Mouse (Mus musculus) urinary bladder, postnatal 36 days (tissue): ENCODE measurements around the gene H2-T22.
"Not testable (repeated sequence)": the region's sequence is repeated elsewhere in the genome, so short reads cannot be mapped to it uniquely, and the experiment has no call there.

ENCODE experiments used
- DNase-seq, 2 experiments: peaks; one replicate each; pipeline ENCODE4 v3.0.0; 2022; ENCODE audit warnings: low spot score in 2 of 2, mixed read lengths in 1 of 2

Gene H2-T22

GRCm38 (mm10) chr17:36042610-36043169 is at the start of gene H2-T22, which contains the start of gene Gm6034:
H2-T22 (minus strand) TSS chr17:36042747.
Gm6034 (plus strand) TSS chr17:36042961.
- peak; percentile 62 to 74 for DNase-seq

- DNase-seq = not testable (repeated sequence)
These were observed 49.4 kb upstream of the H2-T22 start for GRCm38 (mm10) chr17:36091933-36092332.

- DNase-seq = not testable (repeated sequence)
These were observed 43.4 kb upstream of the H2-T22 start for GRCm38 (mm10) chr17:36085976-36086375.

GRCm38 (mm10) chr17:36083870-36084451 is 41.4 kb upstream of the H2-T22 start:
- DNase-seq = no peak

GRCm38 (mm10) chr17:36083266-36083869 is 40.8 kb upstream of the H2-T22 start:
- DNase-seq = no peak

- DNase-seq = not testable (repeated sequence)
These were observed 40.1 kb upstream of the H2-T22 start for GRCm38 (mm10) chr17:36082519-36083232.

GRCm38 (mm10) chr17:36081901-36082300 is 39.4 kb upstream of the H2-T22 start:
- DNase-seq = not testable (repeated sequence)

- DNase-seq = peak; percentile 84 to 90
These were observed 18.3 kb upstream of the H2-T22 start for GRCm38 (mm10) chr17:36060829-36061228.

GRCm38 (mm10) chr17:36058362-36058761 is 15.8 kb upstream of the H2-T22 start, which contains the start of gene Gm11127:
Gm11127 (minus strand) TSS chr17:36058371.
- not testable (repeated sequence) for DNase-seq

GRCm38 (mm10) chr17:36057927-36058326 is 15.4 kb upstream of the H2-T22 start:
- not testable (repeated sequence) for DNase-seq

GRCm38 (mm10) chr17:36043286-36043685 is 739 bp upstream of the H2-T22 start:
- DNase-seq = no peak

GRCm38 (mm10) chr17:36042055-36042454 is 492 bp downstream of the H2-T22 start:
- DNase-seq = not testable (repeated sequence)

- DNase-seq = not testable (repeated sequence)
These were observed 1.9 kb downstream of the H2-T22 start for GRCm38 (mm10) chr17:36040604-36041003.

GRCm38 (mm10) chr17:36036126-36036525 is 6.4 kb downstream of the H2-T22 start:
- DNase-seq = not testable (repeated sequence)

GRCm38 (mm10) chr17:36035010-36035638 is 7.4 kb downstream of the H2-T22 start:
- DNase-seq = peak; percentile 47 to 60

- not testable (repeated sequence) for DNase-seq
These were observed 8.0 kb downstream of the H2-T22 start for GRCm38 (mm10) chr17:36034524-36034923.

- DNase-seq = peak; percentile 51 to 64
These were observed 10.1 kb downstream of the H2-T22 start, which contains the start of gene H2-T23 for GRCm38 (mm10) chr17:36032351-36032875. H2-T23 (minus strand) TSS chr17:36032855.

GRCm38 (mm10) chr17:36031583-36032331 is 10.8 kb downstream of the H2-T22 start:
- peak; percentile 58 to 62 for DNase-seq

- not testable (repeated sequence) for DNase-seq
These were observed 11.6 kb downstream of the H2-T22 start for GRCm38 (mm10) chr17:36030703-36031582.
